Mouse (Mus musculus) CD8-positive naive resting alpha-beta T cell, adult 2 months (primary cell): ENCODE data around the gene Ltf.

Experiments used
- DNase-seq, 2 experiments: peaks; one replicate each; pipeline ENCODE4 v3.0.0; 2022; ENCODE audit warnings: low read depth in 2 of 2, low spot score in 2 of 2

Gene Ltf

DNA sequence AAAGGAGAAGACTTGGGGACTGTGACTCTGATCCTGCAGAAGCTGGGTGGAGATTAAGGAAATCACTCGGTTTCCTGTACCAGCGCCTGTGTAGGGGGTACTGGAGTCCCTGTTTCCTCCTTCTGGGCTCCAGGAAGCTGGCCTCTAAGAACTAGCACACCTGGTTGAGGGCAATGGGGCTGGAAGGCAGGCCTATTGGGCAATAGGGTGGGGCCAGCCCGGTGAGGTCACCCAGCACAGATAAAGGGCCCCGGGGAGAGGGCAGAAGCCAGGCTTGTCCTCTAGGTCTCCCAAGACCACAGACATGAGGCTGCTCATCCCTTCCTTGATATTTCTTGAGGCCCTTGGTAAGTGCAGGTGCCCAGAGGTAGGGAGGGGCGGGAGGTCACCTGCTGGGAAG lies at the start of gene Ltf:
Gene Ltf (plus strand): TSS at position 250 of the 400 bp plus-strand sequence.
- no peak for DNase-seq

GRCm38 (mm10) chr9:110979411-110979810 lies 39.7 kb upstream of the Ltf start:
- DNase-seq, result no peak

- DNase-seq, result no peak
Observed at GRCm38 (mm10) chr9:110982351-110982750, 36.7 kb upstream of the Ltf start.

DNA sequence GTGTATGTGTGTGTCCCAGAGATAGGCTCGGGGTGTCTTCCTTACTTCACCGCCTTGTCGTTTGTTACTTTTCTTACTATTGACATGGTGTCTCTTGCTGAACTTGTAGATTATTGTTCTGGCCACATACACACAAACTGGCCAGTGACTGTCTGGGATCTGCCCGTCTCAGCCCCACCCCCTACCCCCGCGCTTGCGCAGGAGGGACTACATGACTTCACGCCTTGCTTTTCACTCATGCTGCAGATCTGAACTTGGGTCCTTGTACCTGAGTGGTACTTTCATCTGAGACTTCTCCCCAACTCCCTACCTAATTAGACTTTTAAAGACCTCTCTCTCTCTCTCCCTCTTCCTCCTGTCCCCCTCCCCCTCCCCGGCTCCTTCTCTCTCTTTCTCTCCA lies 35.0 kb upstream of the Ltf start:
- DNase-seq, result no peak

DNA sequence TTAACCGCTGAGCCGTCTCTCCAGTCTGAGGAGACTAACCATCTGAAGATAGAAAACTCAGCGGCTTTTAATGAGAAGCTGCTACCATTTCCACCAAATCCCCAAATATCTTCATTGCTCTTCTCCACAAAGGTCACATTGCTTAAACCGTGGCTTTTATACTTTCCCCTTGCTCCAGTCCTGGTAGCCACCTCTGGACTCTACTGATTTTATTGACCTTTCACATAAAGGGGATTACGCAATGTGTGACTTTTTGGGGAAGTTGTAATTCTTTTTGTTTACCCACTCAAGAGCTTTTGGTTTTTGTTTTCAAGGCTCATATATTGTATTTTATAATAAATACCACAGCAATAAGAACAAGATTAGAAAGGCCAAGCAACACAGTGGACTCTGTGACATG lies 33.5 kb upstream of the Ltf start:
- no peak for DNase-seq

GRCm38 (mm10) chr9:110985951-110986350 lies 33.1 kb upstream of the Ltf start:
- no peak for DNase-seq

GRCm38 (mm10) chr9:110987331-110987730 lies 31.7 kb upstream of the Ltf start:
- no peak for DNase-seq

- no peak for DNase-seq
Observed at GRCm38 (mm10) chr9:110988078-110988477, 31.0 kb upstream of the Ltf start.

DNA sequence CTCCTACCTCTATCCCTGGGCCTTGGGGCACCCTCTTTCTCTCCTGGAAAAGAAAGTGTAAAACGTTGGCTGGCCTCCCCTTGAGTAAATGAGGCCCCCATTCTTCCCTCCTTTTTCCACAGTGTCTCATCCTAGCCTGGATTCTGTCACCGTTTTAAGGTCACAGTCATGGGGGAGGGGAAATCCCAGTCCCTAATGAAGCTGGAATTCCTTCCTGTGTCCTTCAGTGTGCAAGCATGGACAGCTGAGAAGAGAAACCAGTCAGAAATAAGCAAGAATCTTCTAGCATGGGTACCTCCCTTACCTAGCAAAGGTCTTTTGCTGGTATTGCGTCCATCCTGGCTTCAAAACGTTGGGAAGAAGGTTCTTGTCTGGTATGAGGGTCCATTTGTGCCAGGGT lies 29.9 kb upstream of the Ltf start:
- DNase-seq, result no peak

- no peak for DNase-seq
Observed at GRCm38 (mm10) chr9:110989543-110989942, 29.5 kb upstream of the Ltf start.

DNA sequence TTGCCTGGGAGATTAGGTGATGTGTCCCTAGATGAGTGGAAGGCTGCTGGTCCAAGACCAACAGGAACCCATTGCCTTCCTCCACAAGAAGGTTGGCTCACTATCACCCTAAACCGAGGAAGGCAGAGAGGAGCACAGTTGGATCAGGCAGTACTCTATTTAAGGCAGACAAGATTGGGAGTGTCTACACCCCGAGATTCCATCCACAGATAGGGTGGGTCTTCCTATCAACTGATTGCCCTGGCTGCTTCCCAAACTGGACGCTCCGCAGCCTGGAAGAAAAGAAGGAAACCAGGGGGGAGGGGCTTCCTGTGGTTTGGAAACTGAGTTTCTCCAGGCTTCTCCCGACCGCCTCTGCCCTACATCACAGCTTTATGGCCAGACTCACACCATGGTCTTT lies 28.9 kb upstream of the Ltf start, which contains the start of gene Rtp3:
Gene Rtp3 (minus strand): TSS at position 380 of the 400 bp plus-strand sequence.
- no peak for DNase-seq

DNA sequence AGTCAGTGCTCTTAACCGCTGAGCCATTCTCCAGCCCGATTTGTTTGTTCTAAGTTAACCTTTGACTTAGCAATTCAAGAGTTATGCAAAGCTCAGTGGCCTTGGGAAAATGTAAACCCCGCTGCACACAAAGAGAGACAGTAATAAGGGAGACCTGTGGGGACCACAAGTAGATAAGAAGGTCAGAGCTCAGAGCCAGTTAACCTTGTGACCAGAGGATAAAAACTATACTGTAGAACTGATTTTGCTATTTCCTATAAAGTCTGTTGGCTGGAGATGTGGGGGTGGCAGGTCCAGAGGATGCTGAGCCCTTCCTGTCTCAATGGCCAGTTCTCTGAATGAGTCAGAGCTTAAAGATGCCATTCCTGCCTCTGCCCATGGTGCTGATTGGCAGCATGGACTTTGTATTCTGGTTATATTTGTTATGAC lies 25.8 kb upstream of the Ltf start:
- DNase-seq, result no peak

GRCm38 (mm10) chr9:110994716-110995172 lies 24.3 kb upstream of the Ltf start:
- peak; percentile 55 to 64 for DNase-seq

- DNase-seq, result peak; percentile 74 to 83
Observed at GRCm38 (mm10) chr9:110997245-110997644, 21.8 kb upstream of the Ltf start.

DNA sequence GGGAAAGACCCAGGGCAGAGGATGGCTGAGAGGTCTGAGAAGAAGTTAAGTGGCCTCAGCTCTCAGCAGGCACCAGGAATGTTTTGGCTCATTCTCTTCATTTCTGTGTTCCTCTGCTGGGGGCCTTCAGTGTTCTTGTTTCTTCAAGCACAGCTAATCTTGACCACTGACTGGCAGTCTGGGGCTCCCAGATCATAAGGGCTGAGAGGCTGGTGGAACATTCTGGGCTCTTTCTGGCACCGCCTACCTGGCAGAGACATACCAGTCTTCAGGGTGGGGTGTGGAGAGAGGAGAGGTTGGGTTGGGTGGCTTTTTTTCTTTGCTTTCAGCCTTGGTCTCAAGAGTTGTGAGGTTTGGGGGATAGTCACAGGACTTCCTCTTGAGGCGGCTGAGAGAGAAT lies 20.0 kb upstream of the Ltf start:
- DNase-seq, result no peak

DNA sequence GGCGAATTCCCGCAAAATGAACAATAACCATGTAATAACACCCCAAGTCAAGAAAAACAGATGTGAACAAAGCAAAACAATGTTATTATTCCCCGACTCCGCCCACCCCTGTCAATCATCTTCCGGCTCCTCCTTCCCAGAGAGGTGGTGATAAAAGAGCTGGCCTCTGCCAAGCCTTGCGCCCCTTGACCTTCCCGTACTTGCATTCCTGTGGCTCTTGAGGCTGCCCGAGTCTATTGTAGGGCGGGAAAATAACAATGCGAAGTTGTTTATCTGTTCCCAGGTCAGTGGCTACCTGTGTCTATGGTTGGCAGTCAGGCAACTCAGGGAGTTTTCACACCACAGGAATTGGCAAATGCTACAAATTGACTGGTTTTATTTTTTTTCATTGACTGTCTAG lies 19.2 kb upstream of the Ltf start:
- DNase-seq, result no peak

- DNase-seq, result no peak
Observed at GRCm38 (mm10) chr9:111001621-111002020, 17.4 kb upstream of the Ltf start.

GRCm38 (mm10) chr9:111003279-111003678 lies 15.8 kb upstream of the Ltf start:
- DNase-seq, result peak in 1 of 2 experiments; percentile 20

DNA sequence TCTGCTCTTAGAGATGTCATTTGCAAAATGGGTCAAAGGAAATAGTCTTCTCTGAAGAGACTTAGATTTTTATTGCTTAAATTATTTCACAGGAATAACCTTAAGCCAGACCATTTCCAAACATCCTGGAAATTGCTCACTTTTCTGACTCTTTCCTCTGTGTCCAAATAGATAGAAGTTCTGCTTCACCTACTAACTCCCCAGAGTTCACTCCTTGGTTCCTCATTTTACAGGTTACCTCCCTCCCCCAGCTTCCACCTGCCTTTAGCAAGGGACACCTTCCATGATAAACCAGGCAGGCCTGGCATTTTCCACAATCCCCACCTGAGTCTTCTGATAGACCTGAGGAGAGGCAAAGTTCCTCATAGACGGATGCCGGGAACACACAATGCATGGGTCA lies 12.5 kb upstream of the Ltf start:
- DNase-seq, result no peak

DNA sequence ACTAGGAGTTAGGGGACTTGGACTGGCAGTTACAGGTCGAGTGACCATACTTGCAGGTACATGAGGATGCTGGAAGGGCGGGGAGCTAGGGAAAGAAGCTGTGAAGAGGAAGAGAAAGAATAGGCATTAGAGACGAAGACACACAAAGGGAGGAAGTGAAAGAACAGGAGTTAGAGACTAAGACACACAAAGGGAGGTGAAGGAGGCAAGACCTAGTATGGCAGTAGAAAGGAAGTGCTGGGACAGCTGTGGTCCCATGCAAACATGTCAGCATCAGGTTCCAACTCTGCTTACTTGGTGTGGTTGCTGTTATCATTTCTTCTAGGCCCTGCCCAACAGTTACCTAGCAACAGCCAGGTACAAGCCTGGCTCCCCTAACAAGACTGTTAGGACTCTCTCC lies 9.3 kb upstream of the Ltf start:
- no peak for DNase-seq

DNA sequence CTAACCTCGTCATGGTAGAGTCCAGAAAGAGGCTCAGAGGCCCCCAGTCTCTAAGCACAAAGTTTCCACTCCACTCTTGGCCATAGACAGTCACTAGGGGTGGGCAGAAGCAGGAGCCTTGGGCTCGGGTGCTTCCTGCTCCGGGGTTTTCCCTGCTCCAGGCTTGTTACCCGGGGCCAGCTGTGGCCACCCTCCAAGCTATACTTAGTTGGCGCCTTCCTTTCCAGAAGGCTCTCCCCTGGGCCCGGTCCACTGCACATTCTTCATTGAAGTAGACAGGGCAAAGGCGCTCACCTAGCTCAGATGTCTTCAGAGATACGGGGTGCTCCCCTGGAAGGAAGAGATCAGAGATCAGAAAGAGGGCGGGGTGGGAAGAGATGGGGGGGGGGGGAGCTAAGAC lies 7.5 kb upstream of the Ltf start:
- no peak for DNase-seq

- no peak for DNase-seq
Observed at GRCm38 (mm10) chr9:111012041-111012440, 7.0 kb upstream of the Ltf start.

DNA sequence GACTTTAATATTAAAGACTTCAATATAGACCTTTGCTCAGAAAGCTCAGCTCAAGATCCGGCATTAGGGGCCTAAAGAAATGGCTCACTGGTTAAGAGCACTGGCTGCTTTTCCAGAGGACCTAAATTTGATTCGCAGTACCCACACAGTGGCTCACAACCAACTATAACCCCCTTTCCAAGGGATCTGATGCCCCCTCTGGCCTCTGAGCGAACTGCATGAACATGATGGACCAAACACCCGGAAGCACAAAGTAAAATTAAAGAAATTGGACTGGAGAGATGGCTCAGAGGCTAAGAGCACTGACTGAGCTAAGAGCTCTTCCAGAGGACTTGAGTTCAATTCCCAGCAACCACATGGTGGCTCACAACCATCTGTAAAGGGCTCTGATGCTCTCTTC lies 3.4 kb upstream of the Ltf start:
- DNase-seq, result no peak

DNA sequence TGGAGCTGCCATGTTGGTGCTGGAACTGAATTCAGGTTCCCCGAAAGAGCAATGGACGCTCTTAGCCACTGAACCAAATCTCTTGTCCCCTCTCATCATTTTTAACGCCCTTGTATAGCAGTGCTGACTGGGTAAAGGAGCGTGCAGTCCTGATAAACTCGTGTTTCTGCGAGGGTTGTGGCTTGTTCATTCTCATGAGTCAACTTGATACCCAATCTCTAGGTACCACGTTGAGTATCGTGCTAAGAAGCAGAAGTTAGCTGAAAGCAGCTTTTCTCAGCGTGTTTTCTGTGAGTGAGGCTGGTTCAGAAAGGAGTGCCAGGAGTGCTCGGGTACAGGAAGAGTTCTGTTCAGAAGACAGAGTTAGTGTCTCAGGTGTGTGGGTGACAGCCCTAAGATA lies 7.7 kb downstream of the Ltf start:
- DNase-seq, result no peak
